Mouse (Mus musculus) thymus, postnatal 4 days (tissue): Measurements from ENCODE around the gene Odf4.
"Not testable (repeated sequence)": the region's sequence is repeated elsewhere in the genome, so short reads cannot be mapped to it uniquely, and the experiment has no call there.

ENCODE experiments used
- DNase-seq: peaks from one replicate; pipeline ENCODE4 v3.0.0; 2021

Odf4 gene

DNA sequence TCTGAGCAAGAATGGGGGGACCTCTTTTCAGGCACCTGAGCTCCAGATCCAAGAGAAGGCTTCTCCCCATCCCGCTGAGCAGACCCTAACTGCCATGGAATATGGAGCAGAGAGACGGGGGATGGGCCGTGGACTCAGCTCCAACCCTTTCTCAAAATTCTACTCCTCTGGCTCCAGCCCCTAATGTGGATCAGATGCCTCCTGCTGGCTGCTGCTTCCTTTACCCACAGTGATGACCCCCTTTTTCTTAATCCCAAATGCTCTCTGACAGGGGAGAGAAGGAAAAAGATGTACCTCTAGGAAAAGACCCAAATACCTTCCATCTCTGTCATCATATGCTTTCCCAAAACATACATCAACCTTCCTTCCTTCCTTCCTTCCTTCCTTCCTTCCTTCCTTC lies at the start of gene Odf4:
Gene Odf4 (minus strand): TSS at position 101 of the 400 bp plus-strand sequence.
- no peak for DNase-seq

DNA sequence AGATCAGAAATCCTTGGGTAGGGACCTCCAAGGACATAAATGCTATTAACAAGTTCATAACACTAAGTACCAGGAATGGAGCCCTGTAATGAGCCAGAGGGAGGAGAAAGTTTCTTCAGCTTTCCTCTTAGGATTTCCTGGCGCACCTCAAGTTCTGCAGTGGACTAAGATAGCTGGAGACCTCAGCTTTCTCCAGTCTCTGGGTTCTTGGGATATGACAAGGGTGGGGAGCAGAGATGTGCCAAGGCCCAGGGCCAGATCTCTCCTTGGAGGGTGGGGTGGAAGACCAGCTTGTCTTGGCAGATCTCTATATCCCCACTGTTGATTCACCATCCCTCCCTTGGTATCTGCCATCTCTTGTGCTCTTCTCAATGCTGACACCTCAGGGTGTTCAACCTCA lies 48.7 kb upstream of the Odf4 start:
- DNase-seq = no peak

DNA sequence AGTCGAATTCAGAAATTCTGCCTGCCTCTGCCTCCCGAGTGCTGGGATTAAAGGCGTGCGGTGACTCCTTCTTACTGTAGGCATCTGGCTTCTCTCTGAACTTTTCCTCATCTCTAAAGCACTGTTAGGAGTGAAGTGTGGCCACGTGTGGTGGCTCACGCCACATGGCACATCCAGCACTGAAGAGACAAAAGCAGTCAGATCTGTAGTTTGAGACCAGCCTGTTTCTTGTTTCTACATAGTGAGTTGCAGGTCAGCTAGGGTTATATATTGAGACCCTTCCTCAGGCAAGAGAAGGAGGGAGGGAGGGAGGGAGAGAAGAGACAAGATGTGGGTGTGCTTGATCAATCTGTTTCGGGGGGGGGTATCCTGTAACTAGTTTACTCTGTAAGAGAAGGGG lies 48.2 kb upstream of the Odf4 start, which contains the start of gene Rangrf:
Gene Rangrf (minus strand): TSS at position 101 of the 400 bp plus-strand sequence.
- no peak for DNase-seq

- no peak for DNase-seq
Observed at GRCm38 (mm10) chr11:68974059-68974450, 47.2 kb upstream of the Odf4 start.

GRCm38 (mm10) chr11:68973250-68974058 lies 46.6 kb upstream of the Odf4 start:
- peak; percentile 87 for DNase-seq

DNA sequence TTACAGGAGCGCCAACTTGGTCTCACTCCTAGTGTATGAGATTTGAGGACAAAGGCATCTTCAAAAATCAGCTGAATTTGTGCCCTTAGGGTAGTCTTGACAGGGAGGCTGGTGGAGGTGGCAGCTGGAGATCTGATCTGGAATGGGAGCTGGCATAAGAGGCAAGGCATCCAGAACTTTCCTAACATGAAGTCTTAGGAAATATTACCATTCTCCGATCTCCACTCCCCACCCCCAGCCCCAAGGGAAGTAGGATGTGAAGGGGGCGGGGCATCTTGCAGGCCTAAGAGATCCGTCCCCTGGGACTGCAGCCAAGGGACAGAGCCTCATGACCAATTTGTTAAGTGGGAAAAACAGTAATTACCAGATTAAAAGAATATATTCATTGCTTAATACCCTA lies 43.4 kb upstream of the Odf4 start:
- DNase-seq = no peak

- DNase-seq = no peak
Observed at GRCm38 (mm10) chr11:68968752-68969151, 41.9 kb upstream of the Odf4 start.

- DNase-seq = peak; percentile 91
Observed at GRCm38 (mm10) chr11:68967337-68968282, 40.7 kb upstream of the Odf4 start, which contains the start of gene Slc25a35. Gene Slc25a35 (plus strand): TSS chr11:68968131.

DNA sequence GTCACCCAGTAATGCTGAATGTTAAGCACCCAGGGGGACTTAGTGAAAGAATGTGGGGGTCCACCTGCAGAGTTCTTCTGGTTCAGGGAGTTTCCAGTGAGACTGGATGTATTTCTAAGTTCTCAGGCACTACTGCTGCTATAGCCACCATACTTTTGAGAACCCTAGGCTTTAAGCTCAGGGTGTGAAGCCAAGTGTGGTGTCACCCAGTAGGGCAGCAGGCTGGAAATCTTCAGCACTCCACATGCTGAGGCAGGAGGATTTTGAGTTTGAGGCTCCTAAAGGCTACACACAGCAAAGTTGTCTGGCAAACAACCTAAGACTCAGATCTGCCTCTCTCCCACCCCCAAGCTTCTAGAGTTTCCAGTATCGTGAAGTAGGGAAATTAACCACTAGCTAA lies 39.7 kb upstream of the Odf4 start:
- no peak for DNase-seq

DNA sequence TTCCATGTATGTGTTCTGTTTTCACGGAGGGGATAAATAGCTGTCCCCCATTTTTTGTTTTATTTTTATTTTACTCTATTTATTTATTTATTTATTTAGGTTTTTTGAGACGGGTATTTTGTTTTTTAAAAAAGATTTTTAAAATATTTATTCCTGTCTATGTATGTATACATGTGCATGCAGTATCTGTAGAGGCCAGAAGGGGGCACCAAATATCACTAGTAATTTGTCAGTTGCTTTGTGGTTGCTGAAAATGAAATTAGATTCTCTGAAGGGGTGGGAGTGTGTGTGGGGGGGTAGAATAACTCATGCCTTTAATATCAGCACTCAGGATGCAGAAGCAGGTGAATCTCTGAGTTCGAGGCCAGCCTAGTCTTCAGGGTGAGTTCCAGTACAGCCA lies 39.0 kb upstream of the Odf4 start:
- DNase-seq = peak; percentile 82

- no peak for DNase-seq
Observed at GRCm38 (mm10) chr11:68965050-68965449, 38.2 kb upstream of the Odf4 start.

DNA sequence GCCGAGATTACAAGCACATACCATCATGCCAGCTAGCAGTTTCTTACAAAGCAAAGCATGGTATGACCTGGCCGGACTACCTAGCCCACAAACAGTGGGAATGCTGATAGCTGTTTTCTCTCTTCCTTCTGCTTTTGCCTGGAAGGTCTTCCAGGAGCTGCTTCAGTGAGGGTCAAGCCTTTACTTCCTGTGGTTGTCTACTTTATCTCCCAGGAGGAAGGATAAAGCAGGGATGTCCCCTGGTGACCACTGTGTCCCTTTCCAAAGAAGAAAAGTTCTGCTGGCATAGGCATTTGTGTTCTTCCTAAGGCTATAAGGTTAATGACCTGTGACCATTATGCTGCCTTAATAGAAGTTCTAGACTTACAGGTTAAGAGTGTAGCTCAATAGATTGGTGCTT lies 36.5 kb upstream of the Odf4 start:
- no peak for DNase-seq

GRCm38 (mm10) chr11:68962159-68962558 lies 35.3 kb upstream of the Odf4 start:
- DNase-seq = not testable (repeated sequence)

- no peak for DNase-seq
Observed at GRCm38 (mm10) chr11:68961596-68961995, 34.7 kb upstream of the Odf4 start.

GRCm38 (mm10) chr11:68957971-68958370 lies 31.1 kb upstream of the Odf4 start:
- DNase-seq = no peak

DNA sequence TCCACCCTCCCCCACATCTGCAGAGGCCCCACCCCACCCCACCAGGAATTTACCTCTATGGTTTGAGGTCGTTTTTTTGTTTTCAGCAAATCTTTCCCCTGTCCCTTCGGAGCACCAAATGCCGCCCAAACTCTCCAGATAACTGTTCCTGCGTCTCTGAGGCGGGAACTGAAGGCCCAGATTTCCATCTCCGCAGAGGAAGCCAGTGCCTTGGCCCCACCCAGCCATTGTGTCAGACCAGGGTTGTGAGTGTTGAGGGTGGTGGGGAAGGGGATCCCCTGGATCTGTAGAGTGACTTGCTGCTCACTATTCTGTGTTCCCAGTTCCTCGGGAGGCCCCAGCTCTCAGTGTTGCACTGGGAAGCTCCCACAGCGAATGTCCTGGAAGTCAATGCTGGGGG lies 30.4 kb upstream of the Odf4 start, which contains the start of gene Arhgef15:
Gene Arhgef15 (minus strand): TSS at position 173 of the 400 bp plus-strand sequence.
- no peak for DNase-seq

DNA sequence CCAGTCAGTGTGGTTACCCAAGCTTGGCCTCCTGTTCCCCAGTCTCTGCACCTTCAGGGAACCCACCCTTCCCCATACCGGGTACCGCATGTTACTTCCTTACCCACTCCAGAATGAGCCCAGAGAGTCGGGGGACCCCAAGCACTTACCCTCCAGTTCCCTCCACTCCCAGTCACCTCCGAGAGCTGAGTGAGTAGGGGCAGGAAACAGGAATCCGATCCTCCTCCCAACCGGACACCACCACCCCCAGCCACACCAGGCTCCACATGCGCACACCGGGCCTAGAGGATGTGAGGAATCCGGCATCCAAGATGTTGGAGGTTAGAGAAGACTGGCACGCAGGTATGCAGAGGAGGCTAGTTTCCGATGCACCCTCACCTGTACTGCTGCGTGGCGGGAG lies 29.8 kb upstream of the Odf4 start:
- no peak for DNase-seq

DNA sequence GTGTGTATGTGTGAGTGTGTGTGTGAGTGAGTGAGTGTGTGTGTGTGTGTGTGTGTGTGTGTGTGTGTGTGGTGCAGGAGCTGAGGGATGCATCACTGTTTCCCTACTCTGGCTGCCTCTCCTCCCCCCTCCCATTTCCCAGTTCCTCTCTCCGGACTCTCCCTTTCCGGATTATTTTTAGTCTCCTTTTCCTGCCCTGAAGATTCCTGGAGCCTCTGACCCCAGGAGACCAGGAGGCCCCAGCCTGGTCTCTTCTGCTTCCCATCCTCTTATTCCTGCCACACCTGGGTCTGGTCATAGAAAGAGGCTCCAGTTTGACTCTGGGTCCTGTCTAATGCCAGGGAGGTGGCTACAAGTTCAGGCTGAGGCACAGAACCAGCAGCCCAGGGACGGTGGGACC lies 29.2 kb upstream of the Odf4 start:
- no peak for DNase-seq

GRCm38 (mm10) chr11:68955473-68955872 lies 28.6 kb upstream of the Odf4 start:
- no peak for DNase-seq

DNA sequence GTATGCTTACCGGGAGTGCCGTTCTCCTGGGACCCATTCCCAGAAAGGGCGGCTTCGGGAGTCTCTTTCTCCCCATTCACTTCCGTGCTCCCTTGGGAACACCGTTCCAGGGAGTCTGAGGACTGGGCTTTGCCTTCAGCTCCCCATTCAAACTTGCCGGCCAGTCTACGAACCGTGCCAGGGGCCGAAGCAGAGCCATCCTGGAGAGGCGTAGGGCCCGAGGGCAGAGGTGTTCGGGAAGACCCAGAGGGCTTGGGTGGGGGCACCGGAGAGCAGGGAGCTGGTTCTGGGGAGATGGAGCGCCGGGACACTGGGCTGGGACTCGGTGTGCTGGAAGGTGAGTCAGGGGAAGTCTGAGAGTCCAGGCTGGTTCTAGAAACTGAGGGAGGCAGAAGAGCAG lies 27.5 kb upstream of the Odf4 start:
- DNase-seq = no peak

DNA sequence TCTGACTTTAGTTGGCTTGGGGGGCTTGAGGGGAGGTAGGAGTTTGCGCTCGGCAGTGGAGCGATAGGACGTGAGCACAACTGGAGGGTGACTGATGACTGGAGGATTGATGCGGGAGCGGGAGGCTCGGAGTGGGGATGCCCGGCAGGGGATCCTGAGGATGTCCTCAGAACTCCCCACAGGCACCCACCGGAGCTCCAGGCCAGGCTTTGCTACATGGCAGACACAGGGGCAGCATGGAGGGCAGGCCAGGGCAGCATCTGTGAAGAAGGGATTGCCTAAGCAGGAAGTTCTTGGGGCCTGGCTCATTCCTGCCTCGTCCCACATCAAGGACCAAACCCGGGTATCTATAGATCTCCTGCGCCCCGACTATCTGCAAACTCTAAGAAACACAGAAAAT lies 27.0 kb upstream of the Odf4 start:
- no peak for DNase-seq

DNA sequence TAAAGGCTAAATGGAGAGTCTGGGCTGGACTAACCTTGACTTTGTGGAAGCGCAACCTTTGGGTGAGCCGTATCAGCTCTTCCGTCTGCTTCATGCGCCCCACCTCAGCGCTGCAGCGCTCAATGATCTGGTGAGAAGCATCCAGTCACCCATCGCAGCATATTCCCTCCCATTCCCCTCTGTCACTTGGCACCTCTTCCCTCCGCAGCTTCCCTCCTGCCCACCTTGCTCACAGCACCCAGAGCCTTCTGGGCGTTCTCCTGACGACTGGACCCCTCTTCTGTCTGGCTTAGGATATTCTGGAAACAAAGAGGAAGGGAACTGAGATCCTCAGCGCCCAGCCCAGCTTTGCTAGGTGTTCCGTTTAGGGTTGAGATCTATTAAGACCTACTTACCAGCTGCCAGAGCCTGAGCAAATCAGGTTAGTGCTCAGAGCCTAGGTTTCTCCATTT lies 20.7 kb upstream of the Odf4 start:
- no peak for DNase-seq

GRCm38 (mm10) chr11:68946806-68947440 lies 20.0 kb upstream of the Odf4 start:
- DNase-seq = no peak
